Mouse (Mus musculus) embryonic facial prominence, embryonic 11.5 days (tissue): ENCODE measurements around the gene Rps11. TPM values are rescaled to one million over a fixed set of nuclear protein-coding genes. Genes with fewer than 3 reads are reported as not detected.

Experiments used
- ATAC-seq: fragments of 200-750 bp; cut with Nextera tagmentation; replicated peaks from 2 replicates; pipeline ENCODE4 v1.8.0; 2017; ENCODE audit warnings: low read depth; ENCODE audit not compliant: insufficient number of reproducible peaks, low FRiP score, low TSS enrichment
- DNase-seq: peaks from one replicate; pipeline ENCODE4 v3.0.0-alpha.2; 2015; ENCODE audit warnings: low spot score
- H3K27ac ChIP-seq: fragments of 300-500 bp; sonication (generic); replicated peaks from 2 replicates; pipeline ENCODE4 v1.5.1; 2014; ENCODE audit warnings: mild to moderate bottlenecking, low read depth, low read length, control low read depth
- H3K27me3 ChIP-seq: fragments of 300-500 bp; sonication (generic); 2 replicates; pipeline ENCODE4 v1.6.1; 2014; ENCODE audit warnings: mild to moderate bottlenecking, low read length, moderate library complexity, mixed read lengths; ENCODE audit not compliant: control insufficient read depth, insufficient read depth
- H3K36me3 ChIP-seq: fragments of 300-500 bp; sonication (generic); replicated peaks from 2 replicates; pipeline ENCODE4 v1.6.1; 2014; ENCODE audit warnings: low read depth, mild to moderate bottlenecking, low read length, moderate library complexity, mixed read lengths; ENCODE audit not compliant: control insufficient read depth, insufficient read depth
- H3K4me1 ChIP-seq: fragments of 300-500 bp; sonication (generic); 2 replicates; pipeline ENCODE4 v1.6.1; 2014; ENCODE audit warnings: low read length, mixed read lengths; ENCODE audit not compliant: control insufficient read depth, insufficient read depth
- H3K4me2 ChIP-seq: fragments of 300-500 bp; sonication (generic); 2 replicates; pipeline ENCODE4 v1.6.1; 2014; ENCODE audit warnings: low read depth, mild to moderate bottlenecking, control low read depth, low read length, moderate library complexity
- H3K4me3 ChIP-seq: fragments of 300-500 bp; sonication (generic); 2 replicates; pipeline ENCODE4 v1.5.1; 2014; ENCODE audit warnings: low read depth, low read length, control low read depth
- H3K9ac ChIP-seq: fragments of 300-500 bp; sonication (generic); replicated peaks from 2 replicates; pipeline ENCODE4 v1.6.1; 2014; ENCODE audit warnings: mild to moderate bottlenecking, control low read depth, low read length
- H3K9me3 ChIP-seq: fragments of 300-500 bp; sonication (generic); replicated peaks from 2 replicates; pipeline ENCODE4 v1.6.1; 2016; ENCODE audit warnings: mild to moderate bottlenecking, low read length, inconsistent platforms, mixed read lengths; ENCODE audit not compliant: control insufficient read depth
- WGBS: fragments of 180-500 bp; shearing (Covaris S2); extraction: QIAGEN DNeasy Blood & Tissue Kit; methylation state at CpG from one replicate; pipeline ENCODE4 v1.1.7; 2014; 5-methylcytosine and 5-hydroxymethylcytosine counted together
- polyA plus RNA-seq: library from polyadenylated mRNA; unstranded; fragments of >200 nt; fragmentation: Nextera tagmentation; extraction: Ambion mirVana; gene quantifications from 2 replicates; pipeline ENCODE4 v1.2.1, GENCODE M21; 2014

Gene Rps11
- polyA plus RNA-seq, 1 experiment from 2014 or later, result 1,602 TPM

- no peak overlapping the region for H3K27ac ChIP-seq
- H3K27me3 ChIP-seq, result no peaks in the 10 kb centered on the region
- 94% methylated on average over 8 of the region's 8 CpGs for WGBS
- no peaks in the 10 kb centered on the region for H3K9me3 ChIP-seq
- ATAC-seq, result no peak
- H3K4me1 ChIP-seq, result no peaks in the 10 kb centered on the region
- H3K4me3 ChIP-seq, result no peak overlapping the region
- H3K4me2 ChIP-seq, result no peak overlapping the region
- DNase-seq, result no peak
- H3K9ac ChIP-seq, result no peak overlapping the region
- H3K36me3 ChIP-seq, result peaks cover 3% of the 10 kb centered on the region; the same call in 1 of the 2 replicates
These were observed 21.2 kb upstream of the Rps11 start for GRCm38 (mm10) chr7:45145460-45145859.

- ATAC-seq, result no peak
- Histone ChIP-seq H3K4me1 (no peaks in the 10 kb centered on the region), H3K9me3 (no peaks in the 10 kb centered on the region), H3K4me3 (no peak overlapping the region), H3K27ac (no peak overlapping the region), H3K36me3 (peaks cover 3% of the 10 kb centered on the region; the same call in 1 of the 2 replicates), H3K9ac (no peak overlapping the region), H3K4me2 (no peak overlapping the region), H3K27me3 (no peaks in the 10 kb centered on the region)
- DNase-seq, result no peak
- WGBS, result 87% methylated on average over 13 of the region's 13 CpGs
These were observed 20.3 kb upstream of the Rps11 start for GRCm38 (mm10) chr7:45144368-45145174.

GRCm38 (mm10) chr7:45141914-45142313 lies 17.7 kb upstream of the Rps11 start:
- Histone ChIP-seq H3K36me3 (peaks cover 3% of the 10 kb centered on the region; the same call in 1 of the 2 replicates), H3K4me1 (no peaks in the 10 kb centered on the region), H3K27ac (no peak overlapping the region), H3K4me2 (no peak overlapping the region), H3K27me3 (no peaks in the 10 kb centered on the region), H3K9me3 (no peaks in the 10 kb centered on the region), H3K4me3 (no peak overlapping the region), H3K9ac (no peak overlapping the region)
- ATAC-seq (no peak), DNase-seq (no peak)
- 89% methylated on average over 5 of the region's 5 CpGs for WGBS

GRCm38 (mm10) chr7:45141319-45141718 lies 17.1 kb upstream of the Rps11 start:
- Histone ChIP-seq H3K36me3 (peaks cover 3% of the 10 kb centered on the region; the same call in 1 of the 2 replicates), H3K27ac (no peak overlapping the region), H3K9me3 (no peaks in the 10 kb centered on the region), H3K4me1 (no peaks in the 10 kb centered on the region), H3K4me3 (no peak overlapping the region), H3K9ac (no peak overlapping the region), H3K27me3 (no peaks in the 10 kb centered on the region), H3K4me2 (no peak overlapping the region)
- WGBS, result 92% methylated on average over 3 of the region's 3 CpGs
- no peak for DNase-seq
- ATAC-seq, result no peak

GRCm38 (mm10) chr7:45139904-45140723 lies 15.9 kb upstream of the Rps11 start:
- Histone ChIP-seq H3K9ac (no peak overlapping the region), H3K4me2 (no peak overlapping the region), H3K36me3 (no peaks in the 10 kb centered on the region; the same call in 1 of the 2 replicates), H3K27me3 (no peaks in the 10 kb centered on the region), H3K4me1 (no peaks in the 10 kb centered on the region), H3K4me3 (no peak overlapping the region), H3K27ac (no peak overlapping the region), H3K9me3 (no peaks in the 10 kb centered on the region)
- WGBS, result 78% methylated on average over 8 of the region's 8 CpGs
- DNase-seq (no peak), ATAC-seq (no peak)

GRCm38 (mm10) chr7:45138403-45138802 lies 14.2 kb upstream of the Rps11 start:
- no peak for DNase-seq
- no peaks in the 10 kb centered on the region; the same call in 1 of the 2 replicates for H3K36me3 ChIP-seq
- H3K9ac ChIP-seq, result no peak overlapping the region
- no peaks in the 10 kb centered on the region for H3K9me3 ChIP-seq
- no peak overlapping the region for H3K4me3 ChIP-seq
- no peak for ATAC-seq
- H3K27me3 ChIP-seq, result no peaks in the 10 kb centered on the region
- no peak overlapping the region for H3K4me2 ChIP-seq
- 55% methylated on average over 1 of the region's 1 CpGs for WGBS
- no peak overlapping the region for H3K27ac ChIP-seq
- no peaks in the 10 kb centered on the region for H3K4me1 ChIP-seq

- WGBS, result 82% methylated on average over 12 of the region's 12 CpGs
These were observed 13.2 kb upstream of the Rps11 start for GRCm38 (mm10) chr7:45137171-45138006.

More at GRCm38 (mm10) chr7:45137171-45138006, 13.2 kb upstream of the Rps11 start:
- Histone ChIP-seq H3K9ac (no peak overlapping the region), H3K4me3 (no peak overlapping the region), H3K4me1 (no peaks in the 10 kb centered on the region), H3K4me2 (no peak overlapping the region), H3K27me3 (no peaks in the 10 kb centered on the region), H3K36me3 (no peaks in the 10 kb centered on the region; the same call in 1 of the 2 replicates), H3K27ac (no peak overlapping the region), H3K9me3 (no peaks in the 10 kb centered on the region)
- no peak for DNase-seq
- no peak for ATAC-seq
